Mouse (Mus musculus) liver, embryonic 14.5 days (tissue): Measurements from ENCODE around the gene Cntn1. TPM values are rescaled to one million over a fixed set of nuclear protein-coding genes. Genes with fewer than 3 reads are reported as not detected.

ENCODE experiments used
- ATAC-seq: fragments of 200-750 bp; cut with Nextera tagmentation; 2 replicates; pipeline ENCODE4 v1.8.0; 2017; ENCODE audit warnings: moderate number of reproducible peaks, mild to moderate bottlenecking, moderate library complexity; ENCODE audit not compliant: insufficient read depth
- DNase-seq, 3 experiments: peaks; one replicate each; pipeline ENCODE4 v3.0.0-alpha.2; 2012 to 2013; ENCODE audit warnings: low read depth in 3 of 3, low spot score in 3 of 3
- H3K27ac ChIP-seq: fragments of 300-500 bp; sonication (generic); 2 replicates; pipeline ENCODE4 v1.5.1; 2014; ENCODE audit warnings: moderate library complexity, mild to moderate bottlenecking, control low read depth, inconsistent platforms
- H3K27me3 ChIP-seq: fragments of 300-500 bp; sonication (generic); 2 replicates; pipeline ENCODE4 v1.6.1; 2014; ENCODE audit warnings: mild to moderate bottlenecking, low read length, moderate library complexity; ENCODE audit not compliant: control insufficient read depth, insufficient read depth
- H3K36me3 ChIP-seq: fragments of 300-500 bp; sonication (generic); replicated peaks from 2 replicates; pipeline ENCODE4 v1.6.1; 2014; ENCODE audit warnings: low read depth; ENCODE audit not compliant: control insufficient read depth, insufficient read depth
- H3K4me1 ChIP-seq, 2 experiments: fragments of 200-500 bp in 1 of 2; fragments of 300-500 bp in 1 of 2; sonication (generic) in 1 of 2; replicated peaks; 2 replicates each; pipeline ENCODE4 v1.6.1; 2012 to 2014; ENCODE audit warnings: antibody characterized with exemption in 1 of 2, inconsistent platforms in 1 of 2, low read length in 1 of 2; ENCODE audit not compliant: control insufficient read depth in 2 of 2, insufficient read depth in 2 of 2
- H3K4me2 ChIP-seq: fragments of 300-500 bp; sonication (generic); 2 replicates; pipeline ENCODE4 v1.6.1; 2014; ENCODE audit warnings: low read depth, mild to moderate bottlenecking, control low read depth, moderate library complexity
- H3K4me3 ChIP-seq, 2 experiments: fragments of 200-500 bp in 1 of 2; fragments of 300-500 bp in 1 of 2; sonication (generic) in 1 of 2; 2 replicates each; pipeline ENCODE4 v1.5.1; 2012 to 2014; ENCODE audit warnings: low read depth in 2 of 2, low read length in 2 of 2, mild to moderate bottlenecking in 2 of 2, control low read depth in 1 of 2, inconsistent platforms in 1 of 2, moderate library complexity in 1 of 2; ENCODE audit not compliant: insufficient read depth in 1 of 2
- H3K9ac ChIP-seq: fragments of 300-500 bp; sonication (generic); replicated peaks from 2 replicates; pipeline ENCODE4 v1.6.1; 2014; ENCODE audit warnings: mild to moderate bottlenecking, control low read depth, moderate library complexity
- H3K9me3 ChIP-seq: fragments of 300-500 bp; sonication (generic); 2 replicates; pipeline ENCODE4 v1.6.1; 2016; ENCODE audit warnings: low read length, mixed read lengths; ENCODE audit not compliant: control insufficient read depth
- CTCF ChIP-seq: IDR thresholded peaks from 2 replicates; pipeline ENCODE4 v1.5.1; 2016; ENCODE audit warnings: antibody characterized with exemption, low read depth, control low read depth
- EP300 ChIP-seq: IDR thresholded peaks from 2 replicates; pipeline ENCODE4 v1.6.1; 2016; ENCODE audit warnings: antibody characterized with exemption, low read depth
- WGBS: fragments of 180-500 bp; shearing (Covaris S2); extraction: QIAGEN DNeasy Blood & Tissue Kit; methylation state at CpG from one replicate; pipeline ENCODE4 v1.1.7; 2014; ENCODE audit not compliant: insufficient replicate concordance; 5-methylcytosine and 5-hydroxymethylcytosine counted together
- polyA plus RNA-seq, 2 experiments: library from polyadenylated mRNA; depleted of rRNA in 1 of 2; stranded (reverse) in 1 of 2; unstranded in 1 of 2; fragments of >200 nt; fragmentation: Nextera tagmentation in 1 of 2; extraction: Ambion mirVana in 1 of 2; gene quantifications; 2 replicates each; pipeline versions ENCODE4 v1.2.1 to v1.2.3; 2012 to 2014

Cntn1 gene
- polyA plus RNA-seq, 2 experiments: 0.02 TPM; not detected in 1

- H3K27ac ChIP-seq: no peak overlapping the region
- H3K9me3 ChIP-seq: no peaks in the 10 kb centered on the region
- ATAC-seq (no peak), DNase-seq (no peak)
- no peak overlapping the region for H3K4me2 ChIP-seq
- H3K9ac ChIP-seq: no peak overlapping the region
- H3K4me1 ChIP-seq: no peaks in the 10 kb centered on the region
- H3K36me3 ChIP-seq: no peaks in the 10 kb centered on the region
- no peak overlapping the region for H3K4me3 ChIP-seq
- no peaks in the 10 kb centered on the region for H3K27me3 ChIP-seq
- TF ChIP-seq CTCF (no peak), EP300 (no peak)
- WGBS: 58% methylated on average over 6 of the region's 6 CpGs
Measured at GRCm38 (mm10) chr15:92271801-92272365, 220.9 kb downstream of the Cntn1 start.

DNA sequence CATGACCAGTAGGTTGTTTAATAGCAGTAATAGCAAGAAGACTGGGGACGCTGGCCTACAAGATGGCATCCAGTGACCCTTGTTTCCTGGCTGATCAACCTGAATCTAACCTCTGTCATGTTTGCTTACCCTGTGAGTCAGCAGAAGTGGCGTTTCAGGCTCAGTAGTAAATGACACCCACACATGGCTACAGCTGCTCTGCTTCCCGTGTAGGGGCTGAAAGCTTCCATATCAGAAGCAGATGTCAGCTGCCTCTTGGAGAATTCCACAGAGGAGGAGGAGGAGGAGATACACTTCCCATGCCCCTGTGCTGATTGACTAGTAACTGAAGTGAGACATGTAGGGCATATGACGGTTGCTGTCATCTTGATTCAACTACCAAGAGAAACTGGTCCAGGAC is 225.9 kb downstream of the Cntn1 start:
- DNase-seq (no peak), ATAC-seq (no peak)
- Histone ChIP-seq H3K27ac (no peak overlapping the region), H3K4me2 (no peak overlapping the region), H3K9ac (no peak overlapping the region), H3K9me3 (no peaks in the 10 kb centered on the region), H3K36me3 (no peaks in the 10 kb centered on the region), H3K4me3 (no peak overlapping the region), H3K4me1 (no peaks in the 10 kb centered on the region), H3K27me3 (no peaks in the 10 kb centered on the region)
- TF ChIP-seq CTCF (no peak), EP300 (no peak)
- WGBS: 48% methylated on average over 4 of the region's 4 CpGs

GRCm38 (mm10) chr15:92277984-92278383 is 227.0 kb downstream of the Cntn1 start:
- TF ChIP-seq CTCF: no peak
- no peak for TF ChIP-seq EP300
- Histone ChIP-seq H3K4me2 (no peak overlapping the region), H3K4me1 (no peaks in the 10 kb centered on the region), H3K9ac (no peak overlapping the region), H3K4me3 (no peak overlapping the region), H3K27me3 (no peaks in the 10 kb centered on the region), H3K9me3 (no peaks in the 10 kb centered on the region), H3K36me3 (no peaks in the 10 kb centered on the region), H3K27ac (no peak overlapping the region)
- 49% methylated on average over 4 of the region's 4 CpGs for WGBS
- DNase-seq (no peak), ATAC-seq (no peak)

DNA sequence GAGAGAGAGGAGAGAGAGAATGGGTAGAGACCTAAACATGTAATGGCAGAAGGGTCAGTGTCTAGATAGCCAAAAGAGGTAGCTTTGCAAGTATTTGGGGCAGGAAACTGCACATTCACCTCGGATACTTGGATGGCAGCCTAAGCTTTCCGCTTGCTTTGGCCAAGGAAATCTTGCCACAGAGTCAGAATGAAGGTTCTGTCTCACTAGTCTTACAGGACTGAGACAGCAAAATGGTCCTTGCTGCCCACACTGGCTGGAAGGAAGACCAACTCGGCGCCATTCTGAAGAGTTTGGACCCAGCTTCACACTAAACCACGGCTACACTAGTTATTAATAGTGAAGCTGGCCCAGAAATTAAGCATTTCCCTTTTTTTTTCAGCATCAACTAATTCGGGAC is 230.0 kb downstream of the Cntn1 start:
- H3K4me1 ChIP-seq: no peaks in the 10 kb centered on the region
- no peaks in the 10 kb centered on the region for H3K9me3 ChIP-seq
- DNase-seq (no peak), ATAC-seq (no peak)
- WGBS: 52% methylated on average over 6 of the region's 6 CpGs
- no peaks in the 10 kb centered on the region for H3K27me3 ChIP-seq
- no peaks in the 10 kb centered on the region for H3K36me3 ChIP-seq
- no peak overlapping the region for H3K9ac ChIP-seq
- no peak overlapping the region for H3K4me3 ChIP-seq
- no peak overlapping the region for H3K27ac ChIP-seq
- no peak overlapping the region for H3K4me2 ChIP-seq
- TF ChIP-seq EP300 (no peak), CTCF (no peak)

- no peak for DNase-seq
- no peak for TF ChIP-seq EP300
- TF ChIP-seq CTCF: no peak
- ATAC-seq: no peak
- H3K9ac ChIP-seq: no peak overlapping the region
- H3K4me1 ChIP-seq: no peaks in the 10 kb centered on the region
- H3K27ac ChIP-seq: no peak overlapping the region
- H3K4me3 ChIP-seq: no peak overlapping the region
- 55% methylated on average over 4 of the region's 4 CpGs for WGBS
- no peaks in the 10 kb centered on the region for H3K9me3 ChIP-seq
- H3K36me3 ChIP-seq: no peaks in the 10 kb centered on the region
- H3K27me3 ChIP-seq: no peaks in the 10 kb centered on the region
- no peak overlapping the region for H3K4me2 ChIP-seq
Measured at GRCm38 (mm10) chr15:92287616-92288015, 236.7 kb downstream of the Cntn1 start.
